Mouse (Mus musculus) erythroblast, embryonic 14.5 days (primary cell): ENCODE data around the gene Mios.

Experiments used
- GATA1 ChIP-seq: IDR thresholded peaks from 2 replicates; pipeline ENCODE4 v1.6.1; 2012; ENCODE audit warnings: low read length, inconsistent platforms, mixed read lengths
- TAL1 ChIP-seq: IDR thresholded peaks from 3 replicates; pipeline ENCODE4 v1.6.1; 2012; ENCODE audit warnings: low read length, inconsistent platforms, mixed read lengths

GRCm38 (mm10) chr6:8172101-8172500 is 36.9 kb upstream of the Mios start:
- no peak for TF ChIP-seq GATA1
- no peak for TF ChIP-seq TAL1
